Mouse (Mus musculus): ENCODE measurements around the gene Map3k14.

- peak; percentile 74 for TF ChIP-seq CTCF (IDR thresholded peaks at IDR 0.05; ENCODE audit: low read depth)
- no peak for TF ChIP-seq EP300 (IDR thresholded peaks at IDR 0.05; ENCODE audit: low read depth)
Measured at GRCm38 (mm10) chr11:103184891-103185290, 82.4 kb downstream of the Map3k14 start.
